ENCODE assay signal across 8 mouse cellular contexts in genomic region chr9:73044146-73045079, GRCm38 (mm10). TPM values are rescaled to one million over a fixed set of nuclear protein-coding genes. Genes with fewer than 3 reads are reported as not detected.
DNase-seq lines count a peak whose midpoint lies in the region; ATAC-seq and TF ChIP-seq lines count a peak whose summit lies in the region.

Rab27a (plus strand) TSS chr9:73044854.

- H3K9me3 ChIP-seq in lung, embryonic 15.5 days, result no peaks in the 10 kb centered on the region

- peak; percentile 82 to 84 for ATAC-seq in hematopoietic stem cell, adult 5-6 weeks (replicated peaks in 1 of 2; ENCODE audit: insufficient read depth in 1 of 2, low FRiP score in 2 of 2, low TSS enrichment in 1 of 2, low read depth in 1 of 2, poor library complexity in 2 of 2, severe bottlenecking in 2 of 2)
- peak; percentile 72 for ATAC-seq in lung, embryonic 15.5 days (ENCODE audit: borderline replicate concordance, extremely low read depth, low FRiP score, low TSS enrichment)

- H3K4me2 ChIP-seq in lung, embryonic 15.5 days, result peak within 1 kb of the TSS; percentile 87

- peak; percentile 65 for TF ChIP-seq CTCF in olfactory bulb, adult 2 months (IDR thresholded peaks at IDR 0.05; ENCODE audit: insufficient read depth, low read depth, low read length)

- WGBS in lung, embryonic 15.5 days, result under 1% methylated on average over 41 of the region's 41 CpGs
- WGBS in olfactory bulb, adult 2 months, result 1% methylated on average over 41 of the region's 41 CpGs

- H3K4me3 ChIP-seq in lung, embryonic 15.5 days, result peak within 1 kb of the TSS; percentile 46
- peak within 1 kb of the TSS; percentile 58 for H3K4me3 ChIP-seq in olfactory bulb, adult 2 months (ENCODE audit: insufficient read depth, low read depth, low read length)

- H3K9ac ChIP-seq in lung, embryonic 15.5 days, result peak within 1 kb of the TSS; percentile 46

- peak; percentile 76 for DNase-seq in MEL-GATA-1-ER (ENCODE audit: extremely low read depth, low read depth)
- peak; percentile 92 for DNase-seq in cerebellum, adult 8-10 months
- peak; percentile 88 for DNase-seq in forelimb bud, embryonic 11.5 days (ENCODE audit: low read depth, low spot score)
- DNase-seq in layer of hippocampus, adult 8-10 months (ENCODE audit: low spot score in 2 of 2), result peak; percentile 64 to 82
- DNase-seq in thymus, adult 18-20 months, result peak; percentile 70 to 79

- TF ChIP-seq POLR2A in olfactory bulb, adult 2 months (IDR thresholded peaks at IDR 0.05; ENCODE audit: insufficient read depth, low read depth, low read length), result no peak

- H3K4me1 ChIP-seq in lung, embryonic 15.5 days, result peaks cover 23% of the 10 kb centered on the region
- peaks cover 9% of the 10 kb centered on the region for H3K4me1 ChIP-seq in olfactory bulb, adult 2 months (ENCODE audit: control insufficient read depth, insufficient read depth, low read length)

- H3K36me3 ChIP-seq in lung, embryonic 15.5 days, result no peaks in the 10 kb centered on the region

- no peak within 1 kb of the TSS for H3K27ac ChIP-seq in lung, embryonic 15.5 days
- H3K27ac ChIP-seq in olfactory bulb, adult 2 months (ENCODE audit: insufficient read depth, low read depth, low read length), result no peak within 1 kb of the TSS

- H3K27me3 ChIP-seq in lung, embryonic 15.5 days, result no peaks in the 10 kb centered on the region

RNA-seq across cellular contexts. Expression of gene Rab27a, which starts in this region (rescaled TPM):
- total RNA-seq in hematopoietic stem cell, adult 5-6 weeks (2017), result 85.9 and 109 TPM in 2 replicates
- total RNA-seq in layer of hippocampus, adult 8-10 months (2022), result 10 to 100 TPM; 17.1 to 18.2 (median 17.9) TPM
- polyA plus RNA-seq in lung, embryonic 15.5 days (2015; fragmentation: Nextera tagmentation; extraction: Ambion mirVana), result 8.8 and 10.1 TPM in 2 replicates
- not detected in 2 replicates for polyA plus RNA-seq in olfactory bulb, adult 2 months (2012; ENCODE audit: insufficient read depth, insufficient read length, low replicate concordance, missing spikeins)
